Mouse (Mus musculus): ENCODE measurements around the gene Ccr7.

GRCm38 (mm10) chr11:99099516-99099915 is 55.4 kb downstream of the Ccr7 start:
- no peak for TF ChIP-seq CTCF (IDR thresholded peaks at IDR 0.05; ENCODE audit: low read depth)
- TF ChIP-seq EP300 (IDR thresholded peaks at IDR 0.05; ENCODE audit: low read depth), result no peak

Measured in liver, postnatal 0 days (tissue).